Mouse (Mus musculus) midbrain, embryonic 11.5 days (tissue): ENCODE results near the gene E130114P18Rik. TPM values are rescaled to one million over a fixed set of nuclear protein-coding genes. Genes with fewer than 3 reads are reported as not detected.

ENCODE experiments used
- ATAC-seq: fragments of 200-750 bp; cut with Nextera tagmentation; 2 replicates; pipeline ENCODE4 v1.8.0; 2017; ENCODE audit warnings: moderate TSS enrichment, moderate library complexity; ENCODE audit not compliant: low FRiP score
- DNase-seq: peaks from one replicate; pipeline ENCODE4 v3.0.0; 2015; ENCODE audit warnings: low spot score; ENCODE audit errors: missing footprints
- H3K27ac ChIP-seq: fragments of 300-500 bp; sonication (generic); 2 replicates; pipeline ENCODE4 v1.5.1; 2014; ENCODE audit warnings: low read depth, low read length
- H3K27me3 ChIP-seq: fragments of 300-500 bp; sonication (generic); 2 replicates; pipeline ENCODE4 v1.6.1; 2014; ENCODE audit warnings: mild to moderate bottlenecking, low read length, moderate library complexity, mixed read lengths; ENCODE audit not compliant: control insufficient read depth, insufficient read depth
- H3K36me3 ChIP-seq: fragments of 300-500 bp; sonication (generic); 2 replicates; pipeline ENCODE4 v1.6.1; 2014; ENCODE audit warnings: mild to moderate bottlenecking, low read length, moderate library complexity, mixed read lengths; ENCODE audit not compliant: control insufficient read depth, insufficient read depth
- H3K4me1 ChIP-seq: fragments of 300-500 bp; sonication (generic); 2 replicates; pipeline ENCODE4 v1.6.1; 2014; ENCODE audit warnings: low read length; ENCODE audit not compliant: control insufficient read depth, insufficient read depth
- H3K4me2 ChIP-seq: fragments of 300-500 bp; sonication (generic); 2 replicates; pipeline ENCODE4 v1.6.1; 2014; ENCODE audit warnings: mild to moderate bottlenecking, moderate library complexity
- H3K4me3 ChIP-seq: fragments of 300-500 bp; sonication (generic); 2 replicates; pipeline ENCODE4 v1.5.1; 2014; ENCODE audit warnings: low read depth, low read length
- H3K9ac ChIP-seq: fragments of 300-500 bp; sonication (generic); 2 replicates; pipeline ENCODE4 v1.6.1; 2014; ENCODE audit warnings: low read length
- H3K9me3 ChIP-seq: fragments of 300-500 bp; sonication (generic); 2 replicates; pipeline ENCODE4 v1.6.1; 2016; ENCODE audit warnings: low read length; ENCODE audit not compliant: control insufficient read depth
- WGBS: fragments of 180-500 bp; shearing (Covaris S2); extraction: QIAGEN DNeasy Blood & Tissue Kit; methylation state at CpG from one replicate; pipeline ENCODE4 v1.1.7; 2014; 5-methylcytosine and 5-hydroxymethylcytosine counted together
- polyA plus RNA-seq: library from polyadenylated mRNA; unstranded; fragments of >200 nt; fragmentation: Nextera tagmentation; extraction: Ambion mirVana; gene quantifications from 2 replicates; pipeline ENCODE4 v1.2.1, GENCODE M21; 2014

Gene E130114P18Rik
- polyA plus RNA-seq, 1 experiment from 2014 or later = 7.7 TPM

- WGBS = 88% methylated on average over 3 of the region's 3 CpGs
- ATAC-seq = no peak
- H3K4me1 ChIP-seq = no peaks in the 10 kb centered on the region
- H3K4me2 ChIP-seq = no peak overlapping the region
- H3K9ac ChIP-seq = no peak overlapping the region
- no peak overlapping the region for H3K4me3 ChIP-seq
- no peaks in the 10 kb centered on the region for H3K36me3 ChIP-seq
- no peak for DNase-seq
- no peaks in the 10 kb centered on the region; the same call in 1 of the 2 replicates for H3K27me3 ChIP-seq
- H3K27ac ChIP-seq = no peak overlapping the region
- no peaks in the 10 kb centered on the region for H3K9me3 ChIP-seq
These were observed 40.6 kb upstream of the E130114P18Rik start for GRCm38 (mm10) chr4:97818498-97818897.

DNA sequence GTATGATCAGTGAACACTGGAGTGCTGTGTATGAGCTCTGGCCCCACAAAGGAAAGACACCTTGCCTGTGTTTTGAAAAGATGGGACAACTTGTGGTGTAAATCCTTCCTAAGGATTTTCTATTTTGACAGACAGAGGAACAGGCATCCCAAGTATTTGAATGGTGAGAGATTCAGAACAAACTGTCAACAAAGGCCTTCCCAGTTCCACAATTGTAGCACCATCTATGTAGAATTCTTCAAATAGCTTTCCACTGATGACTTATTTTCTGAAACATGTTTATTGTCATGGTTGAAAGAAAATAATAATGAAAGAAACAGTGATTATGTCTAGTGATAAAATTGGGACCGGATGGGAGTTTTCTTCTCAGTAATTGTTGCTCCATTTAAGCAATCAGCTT is 39.9 kb upstream of the E130114P18Rik start:
- no peak overlapping the region for H3K27ac ChIP-seq
- H3K4me1 ChIP-seq = no peaks in the 10 kb centered on the region
- no peak overlapping the region for H3K4me3 ChIP-seq
- no peak overlapping the region for H3K4me2 ChIP-seq
- no peak overlapping the region for H3K9ac ChIP-seq
- no peak for ATAC-seq
- H3K36me3 ChIP-seq = no peaks in the 10 kb centered on the region
- 92% methylated on average over 1 of the region's 1 CpGs for WGBS
- DNase-seq = no peak
- H3K9me3 ChIP-seq = no peaks in the 10 kb centered on the region
- H3K27me3 ChIP-seq = no peaks in the 10 kb centered on the region; the same call in 1 of the 2 replicates

DNA sequence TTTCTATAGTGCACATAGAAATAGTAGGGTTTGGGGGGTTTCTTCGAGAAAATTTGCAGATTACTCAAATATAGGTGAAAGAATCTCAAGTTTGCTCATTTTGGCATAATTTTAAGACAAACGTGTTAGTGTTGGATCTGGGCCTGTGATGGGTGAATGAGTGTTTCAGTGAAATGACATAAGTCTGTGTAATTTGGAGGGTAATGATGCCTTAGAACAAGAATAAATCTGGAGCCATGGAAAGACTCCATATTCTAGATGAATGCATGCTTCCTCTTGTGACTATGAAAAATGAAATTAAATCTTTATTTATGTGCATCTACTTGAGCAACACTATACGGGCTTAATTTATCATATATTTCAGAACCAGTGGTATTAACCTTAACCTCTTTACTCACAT is 38.9 kb upstream of the E130114P18Rik start:
- Histone ChIP-seq H3K27ac (no peak overlapping the region), H3K27me3 (no peaks in the 10 kb centered on the region), H3K9me3 (no peaks in the 10 kb centered on the region), H3K4me2 (no peak overlapping the region), H3K4me3 (no peak overlapping the region), H3K36me3 (no peaks in the 10 kb centered on the region), H3K9ac (no peak overlapping the region), H3K4me1 (no peaks in the 10 kb centered on the region)
- DNase-seq (no peak), ATAC-seq (no peak)
- 83% methylated on average over 3 of the region's 3 CpGs for WGBS

DNA sequence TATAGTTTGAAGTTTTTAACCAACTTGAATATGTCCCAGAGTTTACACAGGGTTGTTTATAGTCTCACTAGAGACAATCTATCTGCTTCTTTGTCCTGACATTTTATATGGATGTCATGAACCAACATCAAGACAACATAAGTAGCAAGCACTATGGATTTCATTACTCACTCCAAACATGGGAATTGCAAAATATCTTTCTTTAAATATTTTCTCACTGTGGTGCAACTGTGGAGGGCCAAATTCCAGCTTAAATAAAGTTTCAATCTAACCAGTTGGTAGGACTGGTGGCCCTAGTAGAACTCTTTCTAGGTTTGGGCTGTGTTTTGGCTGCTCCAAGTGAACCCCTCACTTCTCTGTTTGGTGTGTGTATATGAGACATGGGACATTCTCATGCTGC is 38.1 kb upstream of the E130114P18Rik start:
- no peak overlapping the region for H3K4me2 ChIP-seq
- no peak overlapping the region for H3K27ac ChIP-seq
- no peak overlapping the region for H3K9ac ChIP-seq
- ATAC-seq (no peak), DNase-seq (no peak)
- H3K36me3 ChIP-seq = no peaks in the 10 kb centered on the region
- no peaks in the 10 kb centered on the region for H3K27me3 ChIP-seq
- no peaks in the 10 kb centered on the region for H3K9me3 ChIP-seq
- no peak overlapping the region for H3K4me3 ChIP-seq
- no peaks in the 10 kb centered on the region for H3K4me1 ChIP-seq

GRCm38 (mm10) chr4:97814515-97814914 is 36.6 kb upstream of the E130114P18Rik start:
- H3K27ac ChIP-seq = no peak overlapping the region
- 89% methylated on average over 7 of the region's 7 CpGs for WGBS

GRCm38 (mm10) chr4:97813996-97814395 is 36.1 kb upstream of the E130114P18Rik start:
- Histone ChIP-seq H3K4me2 (no peak overlapping the region), H3K36me3 (no peaks in the 10 kb centered on the region), H3K4me1 (no peaks in the 10 kb centered on the region), H3K9me3 (no peaks in the 10 kb centered on the region), H3K27me3 (no peaks in the 10 kb centered on the region), H3K27ac (no peak overlapping the region), H3K4me3 (no peak overlapping the region), H3K9ac (no peak overlapping the region)
- ATAC-seq (no peak), DNase-seq (no peak)
- 90% methylated on average over 4 of the region's 4 CpGs for WGBS

More at GRCm38 (mm10) chr4:97814515-97814914, 36.6 kb upstream of the E130114P18Rik start:
- no peaks in the 10 kb centered on the region for H3K36me3 ChIP-seq
- H3K4me3 ChIP-seq = no peak overlapping the region
- H3K4me2 ChIP-seq = no peak overlapping the region
- no peak for ATAC-seq
- H3K9ac ChIP-seq = no peak overlapping the region
- no peaks in the 10 kb centered on the region for H3K27me3 ChIP-seq
- H3K9me3 ChIP-seq = no peaks in the 10 kb centered on the region
- DNase-seq = no peak
- H3K4me1 ChIP-seq = no peaks in the 10 kb centered on the region

DNA sequence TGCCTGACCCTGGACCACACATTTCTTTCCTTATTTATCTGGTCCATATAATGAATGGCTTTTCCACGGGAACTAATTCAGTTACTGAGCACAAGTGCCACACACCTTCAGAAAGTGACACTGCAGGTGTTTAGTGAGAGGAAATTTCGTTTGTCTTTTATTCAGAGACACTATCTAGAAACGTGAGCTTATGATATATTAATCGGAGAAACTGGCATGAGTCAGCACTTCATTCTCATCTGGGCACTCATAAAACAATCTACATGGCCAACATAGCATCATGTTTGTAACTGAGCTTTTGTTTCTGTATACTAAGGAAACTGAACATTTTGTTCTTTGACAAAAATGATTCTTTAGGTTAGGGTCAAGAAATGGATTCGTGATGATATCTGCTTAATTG is 35.2 kb upstream of the E130114P18Rik start:
- H3K9me3 ChIP-seq = no peaks in the 10 kb centered on the region
- H3K4me1 ChIP-seq = no peaks in the 10 kb centered on the region
- H3K27ac ChIP-seq = no peak overlapping the region
- ATAC-seq = no peak
- no peaks in the 10 kb centered on the region for H3K27me3 ChIP-seq
- WGBS = 80% methylated on average over 5 of the region's 5 CpGs
- no peak overlapping the region for H3K4me2 ChIP-seq
- no peak overlapping the region for H3K9ac ChIP-seq
- H3K36me3 ChIP-seq = no peaks in the 10 kb centered on the region
- DNase-seq = no peak
- no peak overlapping the region for H3K4me3 ChIP-seq

GRCm38 (mm10) chr4:97810348-97810939 is 32.6 kb upstream of the E130114P18Rik start:
- no peaks in the 10 kb centered on the region for H3K9me3 ChIP-seq
- 91% methylated on average over 7 of the region's 7 CpGs for WGBS
- ATAC-seq (no peak), DNase-seq (no peak)
- no peaks in the 10 kb centered on the region for H3K36me3 ChIP-seq
- no peak overlapping the region for H3K4me2 ChIP-seq
- H3K27ac ChIP-seq = no peak overlapping the region
- no peak overlapping the region for H3K4me3 ChIP-seq
- H3K4me1 ChIP-seq = no peaks in the 10 kb centered on the region
- H3K27me3 ChIP-seq = no peaks in the 10 kb centered on the region
- no peak overlapping the region for H3K9ac ChIP-seq

GRCm38 (mm10) chr4:97809582-97810295 is 31.9 kb upstream of the E130114P18Rik start:
- H3K9me3 ChIP-seq = no peaks in the 10 kb centered on the region
- WGBS = 84% methylated on average over 4 of the region's 4 CpGs
- ATAC-seq (no peak), DNase-seq (peak; percentile 61)
- no peak overlapping the region for H3K9ac ChIP-seq
- no peak overlapping the region for H3K4me2 ChIP-seq
- no peaks in the 10 kb centered on the region for H3K4me1 ChIP-seq
- H3K36me3 ChIP-seq = no peaks in the 10 kb centered on the region
- H3K27me3 ChIP-seq = no peaks in the 10 kb centered on the region
- H3K27ac ChIP-seq = no peak overlapping the region
- H3K4me3 ChIP-seq = no peak overlapping the region
